ENCODE assay signal across 9 mouse cellular contexts in the genomic region with DNA sequence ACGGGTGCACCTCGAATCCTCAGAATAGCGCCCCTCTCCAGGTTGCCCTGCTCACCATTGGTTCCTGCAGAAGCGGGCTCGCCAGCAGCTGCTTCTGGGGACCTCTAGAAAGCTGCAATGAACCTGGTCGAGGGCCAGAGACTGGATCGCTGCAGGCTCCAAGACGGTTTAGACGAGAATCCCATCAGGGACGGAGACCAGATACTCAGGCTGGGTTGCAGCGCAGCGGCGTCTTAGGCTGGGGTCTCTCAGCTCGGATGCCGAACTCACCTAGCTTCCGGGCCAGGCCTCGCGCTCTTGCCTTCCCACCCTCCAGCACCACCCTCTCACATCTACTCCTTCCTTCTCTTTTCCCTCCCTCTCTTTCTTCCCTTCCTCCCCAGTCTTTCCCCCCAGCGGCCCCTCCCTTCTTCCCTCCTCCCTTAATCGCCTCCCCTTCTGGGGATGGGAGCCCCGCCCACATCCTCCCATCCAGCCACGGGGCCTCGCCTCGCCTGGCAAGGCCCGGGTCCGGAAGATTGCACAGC. TPM values are rescaled to one million over a fixed set of nuclear protein-coding genes. Genes with fewer than 3 reads are reported as not detected.
DNase-seq lines count a peak whose midpoint lies in the region; ATAC-seq and TF ChIP-seq lines count a peak whose summit lies in the region.
"Had no signal": no experiment of that assay in that cellular context is flagged by ENCODE, and none has a peak within 500 bp of the region (broad histone marks: within the 10 kb centered on the region; RNA-seq: fewer than 3 reads in every experiment).

A gene (minus strand): TSS at position 421 of the 527 bp plus-strand sequence.

- no peaks in the 10 kb centered on the region for H3K4me1 ChIP-seq in embryonic fibroblast, embryonic 13.5 days (ENCODE audit: control insufficient read depth, insufficient read depth, low read length)
- peaks cover 36% of the 10 kb centered on the region for H3K4me1 ChIP-seq in heart, embryonic 15.5 days (replicated peaks)

- H3K27me3 ChIP-seq in heart, embryonic 15.5 days: peaks cover 35% of the 10 kb centered on the region

- no peak; the same call in 1 of the 2 replicates for ATAC-seq in heart, embryonic 15.5 days (replicated peaks; ENCODE audit: insufficient number of reproducible peaks, insufficient read depth, low FRiP score, low read depth)
- no peak for ATAC-seq in monocyte, adult 5-6 weeks (replicated peaks; ENCODE audit: insufficient number of reproducible peaks, low FRiP score, low TSS enrichment, poor library complexity, severe bottlenecking)

- 3% methylated on average over 26 of the region's 26 CpGs for WGBS in heart, embryonic 15.5 days

- peak; percentile 45; the same call in 1 of the 2 replicates for TF ChIP-seq POLR2A in embryonic fibroblast, embryonic 13.5 days (IDR thresholded peaks at IDR 0.05; ENCODE audit: low read depth, low read length)

- DNase-seq in ZHBTc4 (ENCODE audit: low read depth, low spot score): peak; percentile 84
- DNase-seq in kidney, postnatal 25 days: peak; percentile 61 to 79
- DNase-seq in lung, postnatal 4 days: peak; percentile 83 to 89
- DNase-seq in urinary bladder, postnatal 4 days (ENCODE audit: low spot score in 2 of 2): peak; percentile 61 to 77
- no peak for DNase-seq in spleen, postnatal 4 days (ENCODE audit: low spot score in 2 of 2)

- no peak within 1 kb of the TSS for H3K27ac ChIP-seq in embryonic fibroblast, embryonic 13.5 days (ENCODE audit: insufficient read depth, low read length)
- 0 out of 2 replicates have a peak within 1 kb of the TSS, but pooled peaks have one; percentile 7 for H3K27ac ChIP-seq in heart, embryonic 15.5 days

- H3K4me2 ChIP-seq in heart, embryonic 15.5 days: peak within 1 kb of the TSS; percentile 82

- no peaks in the 10 kb centered on the region for H3K9me3 ChIP-seq in heart, embryonic 15.5 days (replicated peaks)

- peak within 1 kb of the TSS; percentile 66 for H3K4me3 ChIP-seq in embryonic fibroblast, embryonic 13.5 days (ENCODE audit: insufficient read depth, low read length)
- H3K4me3 ChIP-seq in heart, embryonic 15.5 days: peak within 1 kb of the TSS; percentile 70

- no peaks in the 10 kb centered on the region for H3K36me3 ChIP-seq in heart, embryonic 15.5 days

- H3K9ac ChIP-seq in heart, embryonic 15.5 days: peak within 1 kb of the TSS; percentile 57

- no peak for TF ChIP-seq CTCF in embryonic fibroblast, embryonic 13.5 days (IDR thresholded peaks at IDR 0.05; ENCODE audit: borderline replicate concordance, insufficient read depth, low read length)

RNA-seq across cellular contexts. Expression of the gene that starts here (rescaled TPM):
- 33.6 and 43.7 TPM in 2 replicates for polyA plus RNA-seq in embryonic fibroblast, embryonic 13.5 days (2011; ENCODE audit: insufficient read length, low read depth, missing spikeins)
- polyA plus RNA-seq in heart, embryonic 15.5 days (2015; fragmentation: Nextera tagmentation; extraction: Ambion mirVana): 16.7 and 18.7 TPM in 2 replicates
- not detected in 3 replicates for total RNA-seq in monocyte, adult 5-6 weeks (2017)
- total RNA-seq: neutrophil, adult 5-6 weeks had no signal

Comparison
In these comparisons a context has a peak if more than half of its experiments do, and no peak if none do; other contexts are left out.
1. DNase-seq: peak in ZHBTc4 (single experiment), kidney, postnatal 25 days (2 of 2), lung, postnatal 4 days (2 of 2) and urinary bladder, postnatal 4 days (2 of 2); none in spleen, postnatal 4 days (0 of 2).